Comparison of ENCODE assay signal across 19 mouse cellular contexts in the genomic region with DNA sequence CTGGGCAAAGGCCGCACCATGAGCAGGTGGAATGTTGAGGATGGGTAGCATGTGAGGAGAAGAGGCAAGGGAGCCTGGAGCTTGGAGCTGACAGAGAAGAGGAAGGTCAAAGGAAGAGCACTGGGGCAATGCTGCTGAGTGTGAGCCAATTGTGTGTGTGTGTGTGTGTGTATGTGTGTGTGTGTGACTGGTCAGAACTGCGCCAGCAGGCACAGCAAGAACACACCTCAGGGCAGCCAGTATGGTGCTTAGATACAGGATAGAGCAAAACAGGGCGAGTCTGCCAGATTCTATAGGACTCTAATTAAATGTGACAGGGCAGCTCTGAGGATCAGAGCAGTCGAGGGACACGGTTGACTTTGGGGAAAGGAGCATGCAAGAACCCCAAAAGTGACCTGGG. TPM values are rescaled to one million over a fixed set of nuclear protein-coding genes. Genes with fewer than 3 reads are reported as not detected.
DNase-seq lines count a peak whose midpoint lies in the region; ATAC-seq and TF ChIP-seq lines count a peak whose summit lies in the region.
"Had no signal": no experiment of that assay in that cellular context is flagged by ENCODE, and none has a peak within 500 bp of the region (broad histone marks: within the 10 kb centered on the region; RNA-seq: fewer than 3 reads in every experiment).

No protein-coding gene starts in this region.

- H3K4me3 ChIP-seq in heart, adult 2 months: no peak overlapping the region
- H3K4me3 ChIP-seq in heart, embryonic 10.5 days: no peak overlapping the region
- 0 out of 2 replicates have a peak overlapping the region, but pooled peaks have one; percentile 4 for H3K4me3 ChIP-seq in intestine, embryonic 15.5 days (replicated peaks)
- no peak overlapping the region for H3K4me3 ChIP-seq in intestine, postnatal 0 days (ENCODE audit: low read depth, low read length)
- H3K4me3 ChIP-seq in C2C12 (ENCODE audit: insufficient read depth, poor library complexity, severe bottlenecking): no peak overlapping the region
- H3K4me3 ChIP-seq in heart, postnatal 0 days (ENCODE audit: low read depth, low read length): no peak overlapping the region
- H3K4me3 ChIP-seq: erythroblast, embryonic 14.5 days; forebrain, embryonic 15.5 days; neural tube, embryonic 12.5 days had no signal

- H3K79me2 ChIP-seq in heart, adult 2 months (replicated peaks; ENCODE audit: control insufficient read depth, insufficient read depth, low read length): peaks cover 10% of the 10 kb centered on the region
- H3K79me2 ChIP-seq in C2C12 (ENCODE audit: control insufficient read depth, insufficient read depth): peaks cover 86% of the 10 kb centered on the region

- no peaks in the 10 kb centered on the region for H3K27me3 ChIP-seq in heart, adult 2 months (ENCODE audit: control insufficient read depth, insufficient read depth, low read length)
- no peaks in the 10 kb centered on the region for H3K27me3 ChIP-seq in heart, embryonic 10.5 days (ENCODE audit: insufficient read depth, poor library complexity, severe bottlenecking)
- H3K27me3 ChIP-seq in intestine, embryonic 15.5 days (replicated peaks): no peaks in the 10 kb centered on the region
- H3K27me3 ChIP-seq in intestine, postnatal 0 days (replicated peaks; ENCODE audit: control insufficient read depth, insufficient read depth, low read length): no peaks in the 10 kb centered on the region
- H3K27me3 ChIP-seq in C2C12 (ENCODE audit: control insufficient read depth, insufficient read depth, insufficient read length): no peaks in the 10 kb centered on the region
- H3K27me3 ChIP-seq in heart, postnatal 0 days (ENCODE audit: control insufficient read depth, insufficient read depth, low read length): no peaks in the 10 kb centered on the region
- H3K27me3 ChIP-seq: forebrain, embryonic 15.5 days; liver, embryonic 15.5 days; neural tube, embryonic 12.5 days; Patski had no signal

- 52% methylated on average over 5 of the region's 5 CpGs for WGBS in heart, adult 2 months
- WGBS in heart, embryonic 10.5 days: 80% methylated on average over 5 of the region's 5 CpGs
- 91% methylated on average over 5 of the region's 5 CpGs for WGBS in intestine, embryonic 15.5 days
- WGBS in intestine, postnatal 0 days: 86% methylated on average over 5 of the region's 5 CpGs
- 60% methylated on average over 5 of the region's 5 CpGs for WGBS in heart, postnatal 0 days

- H3K27ac ChIP-seq in heart, adult 2 months: peak overlapping the region; percentile 42
- H3K27ac ChIP-seq in heart, embryonic 10.5 days: no peak overlapping the region
- no peak overlapping the region for H3K27ac ChIP-seq in intestine, embryonic 15.5 days
- H3K27ac ChIP-seq in intestine, postnatal 0 days (ENCODE audit: low read depth, low read length): no peak overlapping the region
- H3K27ac ChIP-seq in heart, postnatal 0 days (ENCODE audit: low read depth): peak overlapping the region; percentile 51
- H3K27ac ChIP-seq: embryonic facial prominence, embryonic 10.5 days; forebrain, embryonic 15.5 days; liver, embryonic 15.5 days; neural tube, embryonic 12.5 days had no signal

- H3K9me3 ChIP-seq in heart, embryonic 10.5 days: no peaks in the 10 kb centered on the region
- no peaks in the 10 kb centered on the region for H3K9me3 ChIP-seq in intestine, embryonic 15.5 days
- H3K9me3 ChIP-seq in intestine, postnatal 0 days (ENCODE audit: control insufficient read depth): no peaks in the 10 kb centered on the region
- H3K9me3 ChIP-seq in heart, postnatal 0 days (replicated peaks; ENCODE audit: control insufficient read depth, low read length): no peaks in the 10 kb centered on the region
- H3K9me3 ChIP-seq: embryonic facial prominence, embryonic 10.5 days; forebrain, embryonic 15.5 days; liver, embryonic 15.5 days; neural tube, embryonic 12.5 days had no signal

- H3K36me3 ChIP-seq in heart, adult 2 months (ENCODE audit: control insufficient read depth, insufficient read depth, low read length): peaks cover 13% of the 10 kb centered on the region
- peaks cover 60% of the 10 kb centered on the region for H3K36me3 ChIP-seq in heart, embryonic 10.5 days
- peaks cover 18% of the 10 kb centered on the region; the same call in 1 of the 2 replicates for H3K36me3 ChIP-seq in intestine, embryonic 15.5 days
- peaks cover 50% of the 10 kb centered on the region for H3K36me3 ChIP-seq in intestine, postnatal 0 days (ENCODE audit: control insufficient read depth, insufficient read depth)
- H3K36me3 ChIP-seq in C2C12 (ENCODE audit: control insufficient read depth, insufficient read depth): peaks cover 57% of the 10 kb centered on the region
- peaks cover 46% of the 10 kb centered on the region for H3K36me3 ChIP-seq in heart, postnatal 0 days (replicated peaks; ENCODE audit: control insufficient read depth, insufficient read depth, low read length)

- no peak for TF ChIP-seq EP300 in heart, adult 2 months (IDR thresholded peaks at IDR 0.05; ENCODE audit: insufficient read depth, low read depth, low read length)
- no peak for TF ChIP-seq EP300 in heart, postnatal 0 days (IDR thresholded peaks at IDR 0.05; ENCODE audit: low read depth)

- H3K9ac ChIP-seq in heart, adult 2 months (ENCODE audit: low read depth, low read length): 0 out of 2 replicates have a peak overlapping the region, but pooled peaks have one; percentile 8
- H3K9ac ChIP-seq in intestine, embryonic 15.5 days: no peak overlapping the region
- no peak overlapping the region for H3K9ac ChIP-seq in intestine, postnatal 0 days (ENCODE audit: low read depth, low read length)
- no peak overlapping the region for H3K9ac ChIP-seq in heart, postnatal 0 days (replicated peaks; ENCODE audit: low read depth, low read length)
- H3K9ac ChIP-seq: forebrain, embryonic 15.5 days; liver, embryonic 15.5 days; neural tube, embryonic 12.5 days had no signal

- intact Hi-C loops in heart, adult 2 months (cut with DNase I): no loop called here

- TF ChIP-seq CTCF in heart, adult 2 months (IDR thresholded peaks at IDR 0.05): no peak
- TF ChIP-seq CTCF in intestine, postnatal 0 days (IDR thresholded peaks at IDR 0.05; ENCODE audit: low read depth): no peak
- TF ChIP-seq CTCF in C2C12 (IDR thresholded peaks at IDR 0.05; ENCODE audit: control insufficient read depth, insufficient read depth, insufficient read length): no peak
- no peak for TF ChIP-seq CTCF in heart, postnatal 0 days (IDR thresholded peaks at IDR 0.05; ENCODE audit: low read depth)

- no peak for TF ChIP-seq POLR2A in heart, adult 2 months (IDR thresholded peaks at IDR 0.05; ENCODE audit: insufficient read depth, low read depth, low read length)

- H3K79me3 ChIP-seq in C2C12 (ENCODE audit: low read depth): peaks cover 68% of the 10 kb centered on the region

- peak in 1 of 2 experiments; percentile 37 for DNase-seq in heart, adult 2 months
- no peak for DNase-seq in heart, embryonic 10.5 days (ENCODE audit: low spot score)
- DNase-seq in heart, postnatal 0 days (ENCODE audit: low spot score): no peak
- no peak for DNase-seq in frontal cortex, adult 2 months (ENCODE audit: extremely low spot score in 1 of 2, low spot score in 1 of 2)
- DNase-seq in c-Kit-positive CD71-positive TER-119-positive erythroid progenitor cells, embryonic 14.5 days (ENCODE audit: low spot score): no peak
- DNase-seq: adrenal gland, postnatal 25 days; thymus, postnatal 36 days had no signal

- H3ac ChIP-seq in C2C12 (ENCODE audit: control insufficient read depth, insufficient read length, low read depth): peak overlapping the region; percentile 8

- H3K4me1 ChIP-seq in heart, adult 2 months (ENCODE audit: control insufficient read depth, insufficient read depth, low read length): peaks cover 26% of the 10 kb centered on the region
- peaks cover 74% of the 10 kb centered on the region for H3K4me1 ChIP-seq in heart, embryonic 10.5 days
- peaks cover 42% of the 10 kb centered on the region for H3K4me1 ChIP-seq in intestine, embryonic 15.5 days (replicated peaks)
- 0 out of 2 replicates have a peak, but pooled peaks cover 11% of the 10 kb centered on the region for H3K4me1 ChIP-seq in intestine, postnatal 0 days (replicated peaks; ENCODE audit: control insufficient read depth, insufficient read depth, low read length)
- peaks cover 52% of the 10 kb centered on the region for H3K4me1 ChIP-seq in heart, postnatal 0 days (ENCODE audit: control insufficient read depth, insufficient read depth)

- H3K4me2 ChIP-seq in intestine, embryonic 15.5 days (replicated peaks): 0 out of 2 replicates have a peak overlapping the region, but pooled peaks have one; percentile 74
- H3K4me2 ChIP-seq in intestine, postnatal 0 days (replicated peaks; ENCODE audit: low read depth): no peak overlapping the region
- 0 out of 2 replicates have a peak overlapping the region, but pooled peaks have one; percentile 1 for H3K4me2 ChIP-seq in heart, postnatal 0 days (ENCODE audit: low read depth, low read length)
- H3K4me2 ChIP-seq: forebrain, embryonic 15.5 days; liver, embryonic 15.5 days; neural tube, embryonic 12.5 days had no signal

- ATAC-seq in intestine, embryonic 15.5 days: no peak
- no peak for ATAC-seq in intestine, postnatal 0 days
- no peak for ATAC-seq in heart, postnatal 0 days (ENCODE audit: insufficient read depth, low read depth)
- ATAC-seq: activated CD4-positive, CD25-positive, alpha-beta regulatory T cell, adult 4 months; forebrain, embryonic 15.5 days; inflammation-experienced regulatory T-cells, adult 6 months; lung, postnatal 0 days; Patski had no signal

RNA-seq across cellular contexts. Expression of gene Wdr1, which starts 4.2 kb away (rescaled TPM):
- 100 to 1,000 TPM; 107 to 119 TPM for total RNA-seq in heart, adult 2 months (2021)
- 105 and 144 TPM in 2 replicates for polyA plus RNA-seq in heart, adult 2 months (2012; rRNA removed)
- 243 and 286 TPM in 2 replicates for polyA plus RNA-seq in heart, embryonic 10.5 days (2016; fragmentation: Nextera tagmentation; extraction: Ambion mirVana)
- polyA plus RNA-seq in intestine, embryonic 15.5 days (2015; fragmentation: Nextera tagmentation; extraction: Ambion mirVana): 240 and 243 TPM in 2 replicates
- 173 and 176 TPM in 2 replicates for polyA plus RNA-seq in intestine, postnatal 0 days (2015; fragmentation: Nextera tagmentation; extraction: Ambion mirVana)
- polyA plus RNA-seq in C2C12 (2012; fragmentation: generic; extraction: Trizol): 348 TPM
- 306 and 324 TPM in 2 replicates for total RNA-seq in heart, postnatal 0 days (2014; rRNA removed; ENCODE audit: low replicate concordance)
- polyA plus RNA-seq in heart, postnatal 0 days (2015; fragmentation: Nextera tagmentation; extraction: Ambion mirVana): 145 and 171 TPM in 2 replicates
- polyA plus RNA-seq in frontal cortex, adult 2 months (2012; rRNA removed): 167 and 173 TPM in 2 replicates

RNA-seq across cellular contexts. Expression of gene Slc2a9, which starts 55.9 kb away (rescaled TPM):
- 1 to 10 TPM; 1.3 to 1.6 TPM for total RNA-seq in heart, adult 2 months (2021)
- polyA plus RNA-seq in heart, adult 2 months (2012; rRNA removed): 1.6 and 1.9 TPM in 2 replicates
- polyA plus RNA-seq in heart, embryonic 10.5 days (2016; fragmentation: Nextera tagmentation; extraction: Ambion mirVana): 0.31 and 0.47 TPM in 2 replicates
- polyA plus RNA-seq in intestine, embryonic 15.5 days (2015; fragmentation: Nextera tagmentation; extraction: Ambion mirVana): 1.6 and 1.8 TPM in 2 replicates
- polyA plus RNA-seq in intestine, postnatal 0 days (2015; fragmentation: Nextera tagmentation; extraction: Ambion mirVana): 2.4 and 3.4 TPM in 2 replicates
- 1.4 TPM for polyA plus RNA-seq in C2C12 (2012; fragmentation: generic; extraction: Trizol)
- 0.23 and 4.3 TPM in 2 replicates for total RNA-seq in heart, postnatal 0 days (2014; rRNA removed; ENCODE audit: low replicate concordance)
- polyA plus RNA-seq in heart, postnatal 0 days (2015; fragmentation: Nextera tagmentation; extraction: Ambion mirVana): 0.61 and 0.74 TPM in 2 replicates
- polyA plus RNA-seq in frontal cortex, adult 2 months (2012; rRNA removed): 1.0 and 1.7 TPM in 2 replicates

Comparison
In these comparisons a context has a peak if more than half of its experiments do, and no peak if none do; other contexts are left out.
1. H3K27ac ChIP-seq: peak in heart, adult 2 months (single experiment) and heart, postnatal 0 days (single experiment); none in heart, embryonic 10.5 days (single experiment), intestine, embryonic 15.5 days (single experiment) and intestine, postnatal 0 days (single experiment).